Mouse (Mus musculus) midbrain, embryonic 11.5 days (tissue): ENCODE data around the gene Usp17la. TPM values are rescaled to one million over a fixed set of nuclear protein-coding genes. Genes with fewer than 3 reads are reported as not detected.
"Not testable (repeated sequence)": the region's sequence is repeated elsewhere in the genome, so short reads cannot be mapped to it uniquely, and the experiment has no call there.

Experiments used
- ATAC-seq: fragments of 200-750 bp; cut with Nextera tagmentation; 2 replicates; pipeline ENCODE4 v1.8.0; 2017; ENCODE audit warnings: moderate TSS enrichment, moderate library complexity; ENCODE audit not compliant: low FRiP score
- DNase-seq: peaks from one replicate; pipeline ENCODE4 v3.0.0; 2015; ENCODE audit warnings: low spot score; ENCODE audit errors: missing footprints
- H3K27ac ChIP-seq: fragments of 300-500 bp; sonication (generic); 2 replicates; pipeline ENCODE4 v1.5.1; 2014; ENCODE audit warnings: low read depth, low read length
- H3K27me3 ChIP-seq: fragments of 300-500 bp; sonication (generic); 2 replicates; pipeline ENCODE4 v1.6.1; 2014; ENCODE audit warnings: mild to moderate bottlenecking, low read length, moderate library complexity, mixed read lengths; ENCODE audit not compliant: control insufficient read depth, insufficient read depth
- H3K36me3 ChIP-seq: fragments of 300-500 bp; sonication (generic); 2 replicates; pipeline ENCODE4 v1.6.1; 2014; ENCODE audit warnings: mild to moderate bottlenecking, low read length, moderate library complexity, mixed read lengths; ENCODE audit not compliant: control insufficient read depth, insufficient read depth
- H3K4me1 ChIP-seq: fragments of 300-500 bp; sonication (generic); 2 replicates; pipeline ENCODE4 v1.6.1; 2014; ENCODE audit warnings: low read length; ENCODE audit not compliant: control insufficient read depth, insufficient read depth
- H3K4me2 ChIP-seq: fragments of 300-500 bp; sonication (generic); 2 replicates; pipeline ENCODE4 v1.6.1; 2014; ENCODE audit warnings: mild to moderate bottlenecking, moderate library complexity
- H3K4me3 ChIP-seq: fragments of 300-500 bp; sonication (generic); 2 replicates; pipeline ENCODE4 v1.5.1; 2014; ENCODE audit warnings: low read depth, low read length
- H3K9ac ChIP-seq: fragments of 300-500 bp; sonication (generic); 2 replicates; pipeline ENCODE4 v1.6.1; 2014; ENCODE audit warnings: low read length
- H3K9me3 ChIP-seq: fragments of 300-500 bp; sonication (generic); 2 replicates; pipeline ENCODE4 v1.6.1; 2016; ENCODE audit warnings: low read length; ENCODE audit not compliant: control insufficient read depth
- WGBS: fragments of 180-500 bp; shearing (Covaris S2); extraction: QIAGEN DNeasy Blood & Tissue Kit; methylation state at CpG from one replicate; pipeline ENCODE4 v1.1.7; 2014; 5-methylcytosine and 5-hydroxymethylcytosine counted together
- polyA plus RNA-seq: library from polyadenylated mRNA; unstranded; fragments of >200 nt; fragmentation: Nextera tagmentation; extraction: Ambion mirVana; gene quantifications from 2 replicates; pipeline ENCODE4 v1.2.1, GENCODE M21; 2014

The Usp17la gene
- polyA plus RNA-seq, result not detected in 2 replicates

DNA sequence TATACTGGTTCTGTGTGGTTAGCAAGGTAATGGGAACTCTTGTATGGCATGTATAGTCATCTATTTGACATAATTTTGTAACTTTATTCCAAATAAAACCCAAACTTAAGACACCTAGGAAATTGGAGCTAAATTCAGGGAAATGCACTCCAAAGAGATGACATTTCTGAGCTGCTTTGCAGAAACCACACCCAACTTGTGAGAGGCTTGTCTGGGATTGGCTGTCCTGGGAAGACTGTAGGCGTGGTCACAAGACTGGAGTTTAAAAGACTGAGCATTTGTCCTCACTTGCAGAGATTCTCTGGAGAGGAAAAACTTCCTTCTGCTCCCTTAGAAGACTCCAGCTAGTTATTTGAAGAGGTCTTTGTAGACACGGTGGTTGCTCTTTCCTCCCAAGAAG lies at the start of gene Usp17la:
TSS of gene Usp17la (plus strand) at position 301 of the 400 bp plus-strand sequence.
- not testable (repeated sequence) for H3K9me3 ChIP-seq, H3K27ac ChIP-seq, H3K4me1 ChIP-seq, DNase-seq, ATAC-seq, H3K36me3 ChIP-seq, H3K9ac ChIP-seq, H3K27me3 ChIP-seq, H3K4me3 ChIP-seq, H3K4me2 ChIP-seq
- WGBS, result 74% methylated on average over 2 of the region's 2 CpGs

GRCm38 (mm10) chr7:104810335-104810734 lies 46.5 kb upstream of the Usp17la start:
- not testable (repeated sequence) for H3K9ac ChIP-seq, H3K9me3 ChIP-seq, ATAC-seq, H3K36me3 ChIP-seq, H3K4me1 ChIP-seq, H3K27ac ChIP-seq, DNase-seq, H3K27me3 ChIP-seq, H3K4me2 ChIP-seq, H3K4me3 ChIP-seq
- 88% methylated on average over 8 of the region's 8 CpGs for WGBS

GRCm38 (mm10) chr7:104842503-104842902 lies 14.3 kb upstream of the Usp17la start, which contains the start of gene Usp17lb:
TSS of gene Usp17lb (minus strand) at chr7:104842603.
- Histone ChIP-seq H3K27ac (no peak within 1 kb of the TSS), H3K27me3 (no peaks in the 10 kb centered on the region), H3K9me3 (no peaks in the 10 kb centered on the region), H3K36me3 (no peaks in the 10 kb centered on the region), H3K9ac (no peak within 1 kb of the TSS), H3K4me3 (no peak within 1 kb of the TSS), H3K4me2 (no peak within 1 kb of the TSS), H3K4me1 (no peaks in the 10 kb centered on the region)
- DNase-seq (no peak), ATAC-seq (no peak)
- WGBS, result 71% methylated on average over 1 of the region's 1 CpGs

- WGBS, result 83% methylated on average over 1 of the region's 1 CpGs
Observed at GRCm38 (mm10) chr7:104843731-104844287, 13.0 kb upstream of the Usp17la start.

DNA sequence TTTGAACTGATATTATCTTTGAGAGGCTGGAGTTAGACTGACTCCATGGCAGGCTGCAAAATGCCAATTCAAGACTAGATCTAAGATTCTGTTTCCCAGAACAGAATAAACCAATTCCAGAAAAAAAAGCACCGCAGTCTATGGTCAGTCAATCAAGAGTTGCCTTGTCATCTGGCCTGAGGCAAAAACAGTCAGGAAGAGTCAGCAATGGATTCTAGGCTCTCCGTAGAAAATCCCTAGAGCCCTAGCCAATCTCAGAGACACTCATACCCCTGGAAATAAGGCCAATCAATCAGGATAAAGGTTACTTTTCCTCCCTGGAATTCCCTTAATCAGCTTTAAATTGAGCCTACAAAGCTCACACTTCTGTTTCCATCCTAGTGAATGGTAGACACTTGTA lies 5.3 kb upstream of the Usp17la start:
- H3K27me3 ChIP-seq, H3K4me1 ChIP-seq, H3K27ac ChIP-seq, H3K9ac ChIP-seq, DNase-seq, H3K36me3 ChIP-seq, H3K4me3 ChIP-seq, H3K4me2 ChIP-seq, H3K9me3 ChIP-seq, ATAC-seq: not testable (repeated sequence)
- 64% methylated on average over 2 of the region's 2 CpGs for WGBS

More at GRCm38 (mm10) chr7:104843731-104844287, 13.0 kb upstream of the Usp17la start:
- no peak overlapping the region for H3K4me2 ChIP-seq
- no peak overlapping the region for H3K4me3 ChIP-seq
- no peak overlapping the region for H3K9ac ChIP-seq
- H3K27me3 ChIP-seq, result no peaks in the 10 kb centered on the region
- H3K36me3 ChIP-seq, result no peaks in the 10 kb centered on the region
- ATAC-seq (no peak), DNase-seq (no peak)
- no peak overlapping the region for H3K27ac ChIP-seq
- no peaks in the 10 kb centered on the region for H3K9me3 ChIP-seq
- no peaks in the 10 kb centered on the region for H3K4me1 ChIP-seq

- DNase-seq (no peak), ATAC-seq (no peak)
- Histone ChIP-seq H3K4me2 (no peak overlapping the region), H3K27ac (no peak overlapping the region), H3K9me3 (no peaks in the 10 kb centered on the region), H3K9ac (no peak overlapping the region), H3K4me1 (no peaks in the 10 kb centered on the region), H3K4me3 (no peak overlapping the region), H3K36me3 (no peaks in the 10 kb centered on the region), H3K27me3 (no peaks in the 10 kb centered on the region)
- 84% methylated on average over 3 of the region's 3 CpGs for WGBS
Observed at GRCm38 (mm10) chr7:104855248-104855750, 1.5 kb upstream of the Usp17la start.

- Histone ChIP-seq H3K27me3 (no peaks in the 10 kb centered on the region), H3K9ac (no peak overlapping the region), H3K4me1 (no peaks in the 10 kb centered on the region), H3K4me3 (no peak overlapping the region), H3K36me3 (no peaks in the 10 kb centered on the region), H3K27ac (no peak overlapping the region), H3K4me2 (no peak overlapping the region), H3K9me3 (no peaks in the 10 kb centered on the region)
- ATAC-seq (no peak), DNase-seq (no peak)
- 67% methylated on average over 1 of the region's 1 CpGs for whole genome bisulfite sequencing
Observed at GRCm38 (mm10) chr7:104857683-104858082, 874 bp downstream of the Usp17la start.

GRCm38 (mm10) chr7:104861381-104861780 lies 4.6 kb downstream of the Usp17la start:
- no peak overlapping the region for H3K4me3 ChIP-seq
- no peaks in the 10 kb centered on the region for H3K36me3 ChIP-seq
- no peak for ATAC-seq
- no peaks in the 10 kb centered on the region for H3K27me3 ChIP-seq
- no peaks in the 10 kb centered on the region for H3K9me3 ChIP-seq
- 85% methylated on average over 3 of the region's 3 CpGs for WGBS
- DNase-seq, result no peak
- H3K9ac ChIP-seq, result no peak overlapping the region
- no peak overlapping the region for H3K27ac ChIP-seq
- no peaks in the 10 kb centered on the region for H3K4me1 ChIP-seq
- H3K4me2 ChIP-seq, result no peak overlapping the region

DNA sequence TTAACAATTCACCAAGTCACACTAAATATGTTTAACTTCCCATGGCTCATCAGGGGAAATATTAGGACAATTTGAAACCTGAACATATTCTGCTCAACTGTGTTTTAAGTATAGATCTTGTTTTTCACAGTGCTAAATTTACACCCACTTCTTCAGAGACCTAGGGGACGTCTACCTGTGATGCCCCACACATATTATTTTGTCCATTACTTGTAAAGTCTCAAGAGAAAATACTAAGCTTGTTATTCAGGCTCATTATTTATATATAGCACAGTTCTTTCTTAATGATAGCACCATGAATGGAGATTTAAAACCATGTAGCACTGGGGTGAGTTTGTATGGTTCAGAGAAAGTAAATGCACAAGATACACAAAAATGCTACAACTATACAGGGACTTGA lies 20.9 kb downstream of the Usp17la start, which contains the start of gene Olfr665:
TSS of gene Olfr665 (plus strand) at position 301 of the 400 bp plus-strand sequence.
- DNase-seq (no peak), ATAC-seq (no peak)
- 58% methylated on average over 1 of the region's 1 CpGs for WGBS
- Histone ChIP-seq H3K27ac (no peak within 1 kb of the TSS), H3K9me3 (no peaks in the 10 kb centered on the region), H3K4me1 (no peaks in the 10 kb centered on the region), H3K4me3 (no peak within 1 kb of the TSS), H3K4me2 (no peak within 1 kb of the TSS), H3K9ac (no peak within 1 kb of the TSS), H3K36me3 (no peaks in the 10 kb centered on the region), H3K27me3 (no peaks in the 10 kb centered on the region)
